Comparison of ENCODE assay signal across 10 mouse cellular contexts in genomic region chr10:119692284-119692890, GRCm38 (mm10).
DNase-seq lines count a peak whose midpoint lies in the region; ATAC-seq and TF ChIP-seq lines count a peak whose summit lies in the region.
"Had no signal": no experiment of that assay in that cellular context is flagged by ENCODE, and none has a peak within 500 bp of the region (broad histone marks: within the 10 kb centered on the region; RNA-seq: fewer than 3 reads in every experiment).

No protein-coding gene starts in this region.

- WGBS in intestine, postnatal 0 days = 6% methylated on average over 26 of the region's 26 CpGs
- 1% methylated on average over 26 of the region's 26 CpGs for WGBS in midbrain, postnatal 0 days

- peaks cover 11% of the 10 kb centered on the region; the same call in 1 of the 2 replicates for H3K27me3 ChIP-seq in intestine, postnatal 0 days (replicated peaks; ENCODE audit: control insufficient read depth, insufficient read depth, low read length)
- H3K27me3 ChIP-seq in midbrain, postnatal 0 days (ENCODE audit: insufficient read depth, low read length) = no peaks in the 10 kb centered on the region

- DNase-seq in cerebellum, postnatal 25 days = peak; percentile 15 to 20
- DNase-seq in right cerebral cortex, postnatal 10 days (ENCODE audit: low spot score in 2 of 2) = peak; percentile 44 to 47
- DNase-seq in right cerebral cortex, adult 18-20 months = no peak
- DNase-seq in midbrain, postnatal 0 days (ENCODE audit: low spot score) = peak; percentile 37
- DNase-seq in thymus, postnatal 14 days = no peak
- DNase-seq in thymus, postnatal 25 days = no peak

- H3K9ac ChIP-seq in intestine, postnatal 0 days (ENCODE audit: low read depth, low read length) = no peak overlapping the region
- peak overlapping the region; percentile 51; the same call in 1 of the 2 replicates for H3K9ac ChIP-seq in midbrain, postnatal 0 days (replicated peaks; ENCODE audit: low read length, poor library complexity, severe bottlenecking)

- H3K27ac ChIP-seq in intestine, postnatal 0 days (ENCODE audit: low read depth, low read length) = no peak overlapping the region
- H3K27ac ChIP-seq in midbrain, postnatal 0 days (ENCODE audit: low read depth, low read length) = no peak overlapping the region

- TF ChIP-seq CTCF in intestine, postnatal 0 days (IDR thresholded peaks at IDR 0.05; ENCODE audit: low read depth) = no peak
- no peak for TF ChIP-seq CTCF in midbrain, postnatal 0 days (IDR thresholded peaks at IDR 0.05)

- H3K4me2 ChIP-seq in intestine, postnatal 0 days (replicated peaks; ENCODE audit: low read depth) = peak overlapping the region; percentile 54
- H3K4me2 ChIP-seq in midbrain, postnatal 0 days (ENCODE audit: low read depth, low read length, poor library complexity, severe bottlenecking) = peak overlapping the region; percentile 87

- no peak for ATAC-seq in cerebellum, adult (ENCODE audit: insufficient number of reproducible peaks, low FRiP score, low TSS enrichment)
- no peak for ATAC-seq in intestine, postnatal 0 days
- no peak for ATAC-seq in midbrain, postnatal 0 days (ENCODE audit: low FRiP score)

- H3K4me1 ChIP-seq in intestine, postnatal 0 days (replicated peaks; ENCODE audit: control insufficient read depth, insufficient read depth, low read length) = no peaks in the 10 kb centered on the region
- H3K4me1 ChIP-seq in midbrain, postnatal 0 days (ENCODE audit: insufficient read depth, low read length) = 0 out of 2 replicates have a peak, but pooled peaks cover 11% of the 10 kb centered on the region

- no peaks in the 10 kb centered on the region for H3K9me3 ChIP-seq in intestine, postnatal 0 days (ENCODE audit: control insufficient read depth)
- H3K9me3 ChIP-seq in midbrain, postnatal 0 days (ENCODE audit: low read length) = no peaks in the 10 kb centered on the region

- H3K36me3 ChIP-seq in intestine, postnatal 0 days (ENCODE audit: control insufficient read depth, insufficient read depth) = no peaks in the 10 kb centered on the region
- no peaks in the 10 kb centered on the region for H3K36me3 ChIP-seq in midbrain, postnatal 0 days (ENCODE audit: insufficient read depth, low read length)

- peak overlapping the region; percentile 16; the same call in 1 of the 2 replicates for H3K4me3 ChIP-seq in intestine, postnatal 0 days (ENCODE audit: low read depth, low read length)
- H3K4me3 ChIP-seq in midbrain, postnatal 0 days (ENCODE audit: low read depth, low read length) = peak overlapping the region; percentile 41
- H3K4me3 ChIP-seq: erythroblast, embryonic 14.5 days; myocyte had no signal

Comparison
In these comparisons a context has a peak if more than half of its experiments do, and no peak if none do; other contexts are left out.
1. DNase-seq: peak in cerebellum, postnatal 25 days (2 of 2), right cerebral cortex, postnatal 10 days (2 of 2) and midbrain, postnatal 0 days (single experiment); none in right cerebral cortex, adult 18-20 months (single experiment), thymus, postnatal 14 days (single experiment) and thymus, postnatal 25 days (single experiment).